Mouse (Mus musculus): ENCODE measurements around the gene Dlgap1. TPM values are rescaled to one million over a fixed set of nuclear protein-coding genes. Genes with fewer than 3 reads are reported as not detected.

The Dlgap1 gene
- polyA plus RNA-seq, 1 experiment = not detected

GRCm38 (mm10) chr17:70369124-70369523, 400.3 kb downstream of the Dlgap1 start:
- no peak for TF ChIP-seq GATA1 (IDR thresholded peaks at IDR 0.05; ENCODE audit: low read length)

GRCm38 (mm10) chr17:70377020-70377419, 408.1 kb downstream of the Dlgap1 start:
- no peak for TF ChIP-seq GATA1 (IDR thresholded peaks at IDR 0.05; ENCODE audit: low read length)

GRCm38 (mm10) chr17:70388447-70388846, 419.6 kb downstream of the Dlgap1 start:
- TF ChIP-seq GATA1 (IDR thresholded peaks at IDR 0.05; ENCODE audit: low read length) = no peak

GRCm38 (mm10) chr17:70397220-70397619, 428.3 kb downstream of the Dlgap1 start:
- TF ChIP-seq GATA1 (IDR thresholded peaks at IDR 0.05; ENCODE audit: low read length) = no peak

- TF ChIP-seq GATA1 (IDR thresholded peaks at IDR 0.05; ENCODE audit: low read length) = no peak
These were observed 428.8 kb downstream of the Dlgap1 start for GRCm38 (mm10) chr17:70397708-70398107.

- no peak for TF ChIP-seq GATA1 (IDR thresholded peaks at IDR 0.05; ENCODE audit: low read length)
These were observed 433.0 kb downstream of the Dlgap1 start for GRCm38 (mm10) chr17:70401909-70402308.

- no peak for TF ChIP-seq GATA1 (IDR thresholded peaks at IDR 0.05; ENCODE audit: low read length)
These were observed 434.9 kb downstream of the Dlgap1 start for GRCm38 (mm10) chr17:70403750-70404149.

GRCm38 (mm10) chr17:70414202-70414601, 445.3 kb downstream of the Dlgap1 start:
- TF ChIP-seq GATA1 (IDR thresholded peaks at IDR 0.05; ENCODE audit: low read length) = no peak

GRCm38 (mm10) chr17:70427866-70428265, 459.0 kb downstream of the Dlgap1 start:
- no peak for TF ChIP-seq GATA1 (IDR thresholded peaks at IDR 0.05; ENCODE audit: low read length)

- TF ChIP-seq GATA1 (IDR thresholded peaks at IDR 0.05; ENCODE audit: low read length) = no peak
These were observed 461.0 kb downstream of the Dlgap1 start for GRCm38 (mm10) chr17:70429746-70430451.

GRCm38 (mm10) chr17:70430452-70430787, 461.5 kb downstream of the Dlgap1 start:
- no peak for TF ChIP-seq GATA1 (IDR thresholded peaks at IDR 0.05; ENCODE audit: low read length)

- TF ChIP-seq GATA1 (IDR thresholded peaks at IDR 0.05; ENCODE audit: low read length) = no peak
These were observed 464.0 kb downstream of the Dlgap1 start for GRCm38 (mm10) chr17:70432834-70433233.

GRCm38 (mm10) chr17:70434549-70434948, 465.7 kb downstream of the Dlgap1 start:
- TF ChIP-seq GATA1 (IDR thresholded peaks at IDR 0.05; ENCODE audit: low read length) = no peak

- TF ChIP-seq GATA1 (IDR thresholded peaks at IDR 0.05; ENCODE audit: low read length) = no peak
These were observed 466.7 kb downstream of the Dlgap1 start for GRCm38 (mm10) chr17:70435612-70436011.

GRCm38 (mm10) chr17:70437229-70437628, 468.4 kb downstream of the Dlgap1 start:
- no peak for TF ChIP-seq GATA1 (IDR thresholded peaks at IDR 0.05; ENCODE audit: low read length)

- TF ChIP-seq GATA1 (IDR thresholded peaks at IDR 0.05; ENCODE audit: low read length) = no peak
These were observed 474.1 kb downstream of the Dlgap1 start for GRCm38 (mm10) chr17:70442976-70443375.

GRCm38 (mm10) chr17:70446451-70446850, 477.6 kb downstream of the Dlgap1 start:
- TF ChIP-seq GATA1 (IDR thresholded peaks at IDR 0.05; ENCODE audit: low read length) = no peak

GRCm38 (mm10) chr17:70455036-70455435, 486.2 kb downstream of the Dlgap1 start:
- no peak for TF ChIP-seq GATA1 (IDR thresholded peaks at IDR 0.05; ENCODE audit: low read length)

All from G1E-ER4 (cell line).